Mouse (Mus musculus): ENCODE data around the gene Olfr718-ps1.

GRCm38 (mm10) chr5:143126089-143126488 is 21.3 kb downstream of the Olfr718-ps1 start:
- TF ChIP-seq CTCF (IDR thresholded peaks at IDR 0.05; ENCODE audit: control insufficient read depth, insufficient read depth, insufficient read length) (no peak), MYOD1 (IDR thresholded peaks at IDR 0.05; ENCODE audit: control insufficient read depth, insufficient read length, low read depth) (no peak), MAX (IDR thresholded peaks at IDR 0.05) (no peak)

Data from C2C12 (cell line).